Mouse (Mus musculus): ENCODE data around the gene Sco1. TPM values are rescaled to one million over a fixed set of nuclear protein-coding genes. Genes with fewer than 3 reads are reported as not detected.

The Sco1 gene
- total and polyA plus RNA-seq, 3 experiments = 14.1 to 32.9 TPM; not detected in 1

- TF ChIP-seq BHLHE40 (IDR thresholded peaks at IDR 0.05; ENCODE audit: borderline replicate concordance, low read depth, low read length) = peak; percentile 65
- peak; percentile 96 for TF ChIP-seq RCOR1 (IDR thresholded peaks at IDR 0.05; ENCODE audit: low read depth, low read length)
These were observed 31.5 kb upstream of the Sco1 start (continued) for GRCm38 (mm10) chr11:67020948-67021347.

- peak; percentile 70 for DNase-seq (ENCODE audit: low read depth, low spot score)
- Histone ChIP-seq H3K79me2 (ENCODE audit: control insufficient read depth, insufficient read depth, low read length, poor library complexity) (no peaks in the 10 kb centered on the region; the same call in 1 of the 2 replicates), H3K27ac (ENCODE audit: control insufficient read depth, low read depth, low read length) (no peak overlapping the region), H3K4me3 (ENCODE audit: control insufficient read depth in 1 of 2, insufficient read depth in 1 of 2, low read depth in 2 of 2, low read length in 2 of 2) (no peak overlapping the region), H3K9ac (ENCODE audit: control insufficient read depth, low read depth, low read length, poor library complexity, severe bottlenecking) (no peak overlapping the region), H3K36me3 (ENCODE audit: control insufficient read depth in 1 of 2, insufficient read depth in 2 of 2, low read length in 2 of 2) (peaks cover 0 to 21% of the 10 kb centered on the region in 2 experiments; a peak in 2 of 4 replicates), H3K9me3 (replicated peaks; ENCODE audit: insufficient read depth, low read length) (no peaks in the 10 kb centered on the region), H3K4me1 (ENCODE audit: control insufficient read depth in 1 of 2, insufficient read depth in 2 of 2, low read length in 2 of 2) (peaks cover 5 to 32% of the 10 kb centered on the region in 2 experiments; a peak in 3 of 4 replicates), H3K27me3 (ENCODE audit: control insufficient read depth in 1 of 2, insufficient read depth in 2 of 2, low read length in 2 of 2) (no peaks in the 10 kb centered on the region)
- TF ChIP-seq MAZ (IDR thresholded peaks at IDR 0.05; ENCODE audit: low read depth, low read length) (peak; percentile 52; the same call in 1 of the 2 replicates), MYC (IDR thresholded peaks at IDR 0.05; ENCODE audit: low read depth, low read length) (peak; percentile 59; the same call in 1 of the 2 replicates), SIN3A (IDR thresholded peaks at IDR 0.05; ENCODE audit: low read length) (0 out of 2 replicates have a peak, but pooled peaks have one; percentile 49), TAL1 (IDR thresholded peaks at IDR 0.05; ENCODE audit: low read length) (no peak), ELF1 (IDR thresholded peaks at IDR 0.05; ENCODE audit: low read depth, low read length) (no peak), GABPA (IDR thresholded peaks at IDR 0.05; ENCODE audit: low read depth, low read length) (no peak), ZKSCAN1 (IDR thresholded peaks at IDR 0.05; ENCODE audit: low read depth, low read length) (no peak), MXI1 (IDR thresholded peaks at IDR 0.05; ENCODE audit: low read depth, low read length) (no peak), MAX (IDR thresholded peaks at IDR 0.05; ENCODE audit: low read length) (no peak), HCFC1 (IDR thresholded peaks at IDR 0.05; ENCODE audit: low read depth, low read length) (0 out of 2 replicates have a peak, but pooled peaks have one; percentile 42), RCOR1 (IDR thresholded peaks at IDR 0.05; ENCODE audit: low read depth, low read length) (no peak), CTCF (IDR thresholded peaks at IDR 0.05 in 2 of 3, conservative IDR thresholded peaks at IDR 0.05 in 1 of 3; ENCODE audit: control insufficient read depth in 1 of 3, insufficient read depth in 1 of 3, low read depth in 2 of 3, low read length in 3 of 3, poor library complexity in 1 of 3, severe bottlenecking in 1 of 3) (peak; percentile 57 to 91 (median 83)), ZC3H11A (IDR thresholded peaks at IDR 0.05; ENCODE audit: low read depth, low read length) (no peak), CHD1 (IDR thresholded peaks at IDR 0.05; ENCODE audit: low read depth, low read length) (no peak), USF1 (IDR thresholded peaks at IDR 0.05; ENCODE audit: low read depth, low read length) (no peak), E2F4 (IDR thresholded peaks at IDR 0.05; ENCODE audit: borderline replicate concordance, low read depth, low read length) (no peak), JUND (IDR thresholded peaks at IDR 0.05; ENCODE audit: low read depth, low read length) (peak; percentile 15; the same call in 1 of the 2 replicates), POLR2A (IDR thresholded peaks at IDR 0.05; ENCODE audit: control insufficient read depth in 1 of 2, insufficient read depth in 1 of 2, low read depth in 1 of 2, low read length in 2 of 2, poor library complexity in 1 of 2) (no peak), RAD21 (IDR thresholded peaks at IDR 0.05; ENCODE audit: low read depth, low read length) (peak; percentile 16), TCF12 (IDR thresholded peaks at IDR 0.05; ENCODE audit: low read depth, low read length) (no peak), NELFE (IDR thresholded peaks at IDR 0.05; ENCODE audit: low read depth, low read length) (no peak), MAFK (IDR thresholded peaks at IDR 0.05; ENCODE audit: borderline replicate concordance, low read depth, low read length) (no peak), ZMIZ1 (IDR thresholded peaks at IDR 0.05; ENCODE audit: low read depth, low read length) (no peak), ZNF384 (IDR thresholded peaks at IDR 0.05; ENCODE audit: low read depth, low read length) (0 out of 2 replicates have a peak, but pooled peaks have one; percentile 29), POLR2AphosphoS2 (IDR thresholded peaks at IDR 0.05; ENCODE audit: low read length) (no peak), USF2 (IDR thresholded peaks at IDR 0.05; ENCODE audit: borderline replicate concordance in 1 of 2, insufficient read depth in 1 of 2, low read depth in 1 of 2, low read length in 2 of 2) (no peak), GATA1 (IDR thresholded peaks at IDR 0.05; ENCODE audit: low read depth, low read length) (no peak), BHLHE40 (IDR thresholded peaks at IDR 0.05; ENCODE audit: borderline replicate concordance, low read depth, low read length) (no peak), NRF1 (IDR thresholded peaks at IDR 0.05; ENCODE audit: insufficient read depth, low read depth, low read length, poor library complexity, severe bottlenecking) (no peak), MYB (IDR thresholded peaks at IDR 0.05; ENCODE audit: low read depth, low read length) (no peak), SMC3 (IDR thresholded peaks at IDR 0.05; ENCODE audit: low read depth, low read length) (peak; percentile 64)
These were observed 29.9 kb upstream of the Sco1 start for GRCm38 (mm10) chr11:67022354-67023115.

Data from MEL (cell line).